27 mouse cellular contexts compared by ENCODE assay signal in genomic region chr13:12308878-12309277, GRCm38 (mm10). TPM values are rescaled to one million over a fixed set of nuclear protein-coding genes. Genes with fewer than 3 reads are reported as not detected.
DNase-seq lines count a peak whose midpoint lies in the region; ATAC-seq and TF ChIP-seq lines count a peak whose summit lies in the region.
"Had no signal": no experiment of that assay in that cellular context is flagged by ENCODE, and none has a peak within 500 bp of the region (broad histone marks: within the 10 kb centered on the region; RNA-seq: fewer than 3 reads in every experiment).

No protein-coding gene starts in this region.

- no peak overlapping the region for H3K9ac ChIP-seq in heart, embryonic 11.5 days (ENCODE audit: low read depth, low read length)
- no peak overlapping the region for H3K9ac ChIP-seq in heart, postnatal 0 days (replicated peaks; ENCODE audit: low read depth, low read length)
- no peak overlapping the region for H3K9ac ChIP-seq in hindbrain, postnatal 0 days (replicated peaks; ENCODE audit: low read length)
- H3K9ac ChIP-seq: hindbrain, embryonic 12.5 days; kidney, embryonic 15.5 days; limb, embryonic 12.5 days; liver, postnatal 0 days; midbrain, embryonic 15.5 days; neural tube, embryonic 12.5 days had no signal

- ATAC-seq in heart, embryonic 11.5 days (replicated peaks; ENCODE audit: insufficient number of reproducible peaks, low FRiP score, low TSS enrichment): no peak
- no peak for ATAC-seq in heart, postnatal 0 days (ENCODE audit: insufficient read depth, low read depth)
- ATAC-seq in hindbrain, postnatal 0 days: no peak
- ATAC-seq: liver, postnatal 0 days; lung, postnatal 0 days; midbrain, embryonic 15.5 days had no signal

- no peak overlapping the region for H3K4me2 ChIP-seq in heart, embryonic 11.5 days
- H3K4me2 ChIP-seq in heart, postnatal 0 days (ENCODE audit: low read depth, low read length): no peak overlapping the region
- no peak overlapping the region for H3K4me2 ChIP-seq in hindbrain, postnatal 0 days (ENCODE audit: low read depth, low read length)
- H3K4me2 ChIP-seq: hindbrain, embryonic 12.5 days; kidney, embryonic 15.5 days; limb, embryonic 12.5 days; liver, embryonic 11.5 days; midbrain, embryonic 15.5 days; neural tube, embryonic 12.5 days had no signal

- peaks cover 10% of the 10 kb centered on the region for H3K36me3 ChIP-seq in heart, embryonic 11.5 days (ENCODE audit: control insufficient read depth, insufficient read depth, low read length)
- peaks cover 68% of the 10 kb centered on the region for H3K36me3 ChIP-seq in heart, postnatal 0 days (replicated peaks; ENCODE audit: control insufficient read depth, insufficient read depth, low read length)
- H3K36me3 ChIP-seq in hindbrain, postnatal 0 days (ENCODE audit: insufficient read depth, low read length): no peaks in the 10 kb centered on the region
- H3K36me3 ChIP-seq: hindbrain, embryonic 12.5 days; kidney, embryonic 15.5 days; limb, embryonic 12.5 days; midbrain, embryonic 15.5 days; neural tube, embryonic 12.5 days had no signal

- H3K27ac ChIP-seq in heart, embryonic 11.5 days (ENCODE audit: low read depth, low read length): 0 out of 2 replicates have a peak overlapping the region, but pooled peaks have one; percentile 42
- H3K27ac ChIP-seq in heart, postnatal 0 days (ENCODE audit: low read depth): peak overlapping the region; percentile 64; the same call in 1 of the 2 replicates
- H3K27ac ChIP-seq in hindbrain, postnatal 0 days: no peak overlapping the region
- H3K27ac ChIP-seq: gastrocnemius, adult 2 months; hindbrain, embryonic 12.5 days; kidney, embryonic 15.5 days; limb, embryonic 12.5 days; macrophage; midbrain, embryonic 15.5 days; neural tube, embryonic 12.5 days had no signal

- TF ChIP-seq CTCF in heart, postnatal 0 days (IDR thresholded peaks at IDR 0.05; ENCODE audit: low read depth): no peak
- TF ChIP-seq CTCF in hindbrain, postnatal 0 days (IDR thresholded peaks at IDR 0.05; ENCODE audit: low read depth): no peak

- H3K9me3 ChIP-seq in heart, embryonic 11.5 days (replicated peaks; ENCODE audit: control insufficient read depth, low read length): no peaks in the 10 kb centered on the region
- H3K9me3 ChIP-seq in heart, postnatal 0 days (replicated peaks; ENCODE audit: control insufficient read depth, low read length): no peaks in the 10 kb centered on the region
- H3K9me3 ChIP-seq in hindbrain, postnatal 0 days (ENCODE audit: low read length): no peaks in the 10 kb centered on the region
- H3K9me3 ChIP-seq: hindbrain, embryonic 12.5 days; kidney, embryonic 15.5 days; limb, embryonic 12.5 days; midbrain, embryonic 15.5 days; neural tube, embryonic 12.5 days had no signal

- DNase-seq in heart, adult 9 months (ENCODE audit: low spot score in 2 of 2): no peak
- DNase-seq in heart, postnatal 0 days (ENCODE audit: low spot score): no peak
- DNase-seq in heart, adult 18-20 months: no peak
- peak; percentile 45 for DNase-seq in gonadal fat pad, adult 2 months (ENCODE audit: low read depth)
- DNase-seq in layer of hippocampus, postnatal 14 days (ENCODE audit: low spot score in 2 of 2): peak; percentile 22 to 25
- no peak for DNase-seq in hindbrain, postnatal 0 days (ENCODE audit: low spot score)
- DNase-seq: adrenal gland, adult 2 months; cerebellum, adult 18-20 months; cerebellum, postnatal 25 days; gastrocnemius, adult 2 months; kidney, adult 11 months; kidney, postnatal 36 days; liver, postnatal 0 days; retina, postnatal 1 day; right cerebral cortex, postnatal 25 days; spleen, adult 18-20 months; thymus, postnatal 25 days had no signal

- H3K4me1 ChIP-seq in heart, embryonic 11.5 days (ENCODE audit: control insufficient read depth, insufficient read depth, low read length): peaks cover 30% of the 10 kb centered on the region
- H3K4me1 ChIP-seq in heart, postnatal 0 days (ENCODE audit: control insufficient read depth, insufficient read depth): peaks cover 22% of the 10 kb centered on the region; the same call in 1 of the 2 replicates
- no peaks in the 10 kb centered on the region for H3K4me1 ChIP-seq in hindbrain, postnatal 0 days (ENCODE audit: insufficient read depth, low read length)
- H3K4me1 ChIP-seq: hindbrain, embryonic 12.5 days; limb, embryonic 12.5 days; midbrain, embryonic 15.5 days; neural tube, embryonic 12.5 days had no signal

- TF ChIP-seq EP300 in heart, postnatal 0 days (IDR thresholded peaks at IDR 0.05; ENCODE audit: low read depth): no peak

- no peak overlapping the region for H3K4me3 ChIP-seq in heart, embryonic 11.5 days (ENCODE audit: low read depth, low read length)
- H3K4me3 ChIP-seq in heart, postnatal 0 days (ENCODE audit: low read depth, low read length): no peak overlapping the region
- no peak overlapping the region for H3K4me3 ChIP-seq in hindbrain, postnatal 0 days (ENCODE audit: low read length)
- H3K4me3 ChIP-seq: gastrocnemius, adult 2 months; hindbrain, embryonic 12.5 days; kidney, embryonic 15.5 days; limb, embryonic 12.5 days; midbrain, embryonic 15.5 days; neural tube, embryonic 12.5 days had no signal

- WGBS in heart, embryonic 11.5 days (ENCODE audit: insufficient replicate concordance): 74% methylated on average over 12 of the region's 12 CpGs
- WGBS in heart, postnatal 0 days: 73% methylated on average over 12 of the region's 12 CpGs
- 87% methylated on average over 12 of the region's 12 CpGs for WGBS in hindbrain, postnatal 0 days

- H3K27me3 ChIP-seq in heart, embryonic 11.5 days (ENCODE audit: control insufficient read depth, insufficient read depth, low read length): no peaks in the 10 kb centered on the region
- H3K27me3 ChIP-seq in heart, postnatal 0 days (ENCODE audit: control insufficient read depth, insufficient read depth, low read length): no peaks in the 10 kb centered on the region
- no peaks in the 10 kb centered on the region for H3K27me3 ChIP-seq in hindbrain, postnatal 0 days (ENCODE audit: insufficient read depth, low read length)
- H3K27me3 ChIP-seq: hindbrain, embryonic 12.5 days; kidney, embryonic 15.5 days; limb, embryonic 12.5 days; midbrain, embryonic 15.5 days; neural tube, embryonic 12.5 days had no signal

RNA-seq across cellular contexts. Expression of gene Actn2, which starts 31.7 kb away (rescaled TPM):
- 1,008 and 1,229 TPM in 2 replicates for polyA plus RNA-seq in heart, embryonic 11.5 days (2014; fragmentation: Nextera tagmentation; extraction: Ambion mirVana)
- 1,276 and 1,578 TPM in 2 replicates for total RNA-seq in heart, postnatal 0 days (2014; rRNA removed; ENCODE audit: low replicate concordance)
- polyA plus RNA-seq in heart, postnatal 0 days (2015; fragmentation: Nextera tagmentation; extraction: Ambion mirVana): 2,012 and 2,143 TPM in 2 replicates
- 1,000 to 10,000 TPM; 1,714 to 1,786 TPM for total RNA-seq in heart, adult 18-20 months (2021)
- polyA plus RNA-seq in gonadal fat pad, adult 2 months (2012; rRNA removed): 0.62 and 1.5 TPM in 2 replicates
- total RNA-seq in layer of hippocampus, postnatal 14 days (2021): 10 to 100 TPM; 21.8 to 23.3 TPM
- total RNA-seq in hindbrain, postnatal 0 days (2014; rRNA removed): 2.8 and 6.5 TPM in 2 replicates
- polyA plus RNA-seq in hindbrain, postnatal 0 days (2015; fragmentation: Nextera tagmentation; extraction: Ambion mirVana): 2.8 and 4.9 TPM in 2 replicates
- total RNA-seq: MEL had no signal
- polyA plus RNA-seq: macrophage had no signal

RNA-seq across cellular contexts. Expression of gene Mtr, which starts 51.0 kb away (rescaled TPM):
- polyA plus RNA-seq in heart, embryonic 11.5 days (2014; fragmentation: Nextera tagmentation; extraction: Ambion mirVana): 17.7 and 19.9 TPM in 2 replicates
- total RNA-seq in heart, postnatal 0 days (2014; rRNA removed; ENCODE audit: low replicate concordance): 10.1 and 25.3 TPM in 2 replicates
- 9.1 and 9.8 TPM in 2 replicates for polyA plus RNA-seq in heart, postnatal 0 days (2015; fragmentation: Nextera tagmentation; extraction: Ambion mirVana)
- 100 to 1,000 TPM in 1 of 2 experiments, 10 to 100 TPM in 1; 95.0 to 113 TPM for total RNA-seq in heart, adult 18-20 months (2021)
- 9.5 and 10.2 TPM in 2 replicates for polyA plus RNA-seq in gonadal fat pad, adult 2 months (2012; rRNA removed)
- 10 to 100 TPM; 17.9 to 18.3 TPM for total RNA-seq in layer of hippocampus, postnatal 14 days (2021)
- total RNA-seq in hindbrain, postnatal 0 days (2014; rRNA removed): 5.0 and 7.8 TPM in 2 replicates
- polyA plus RNA-seq in hindbrain, postnatal 0 days (2015; fragmentation: Nextera tagmentation; extraction: Ambion mirVana): 2.4 and 3.0 TPM in 2 replicates

Comparison
In these comparisons a context has a peak if more than half of its experiments do, and no peak if none do; other contexts are left out.
1. DNase-seq: peak in gonadal fat pad, adult 2 months (single experiment) and layer of hippocampus, postnatal 14 days (2 of 2); none in heart, adult 9 months (0 of 2), heart, postnatal 0 days (single experiment), heart, adult 18-20 months (0 of 2) and hindbrain, postnatal 0 days (single experiment).
2. RNA of gene Actn2, which starts 31.7 kb away (total RNA-seq): 1,714 to 1,786 TPM in heart, adult 18-20 months and 1,276 to 1,578 TPM in heart, postnatal 0 days; 21.8 to 23.3 TPM in layer of hippocampus, postnatal 14 days and 2.8 to 6.5 TPM in hindbrain, postnatal 0 days; every median in the first group is over 10 times any median in the second.